Mouse (Mus musculus): ENCODE data around the gene Tmem150b. TPM values are rescaled to one million over a fixed set of nuclear protein-coding genes. Genes with fewer than 3 reads are reported as not detected.

Gene Tmem150b
- polyA plus RNA-seq, 1 experiment from 2014 or later, result 2.5 TPM

GRCm38 (mm10) chr7:4741672-4742481, 16.8 kb upstream of the Tmem150b start:
- Histone ChIP-seq H3K36me3 (ENCODE audit: inconsistent target) (peaks cover 20% of the 10 kb centered on the region; the same call in 1 of the 2 replicates), H3K27ac (peak overlapping the region; percentile 90), H3K4me3 (ENCODE audit: inconsistent target) (peak overlapping the region; percentile 95; the same call in 1 of the 2 replicates), H3K79me2 (ENCODE audit: inconsistent target) (no peaks in the 10 kb centered on the region)
- WGBS (ENCODE audit: missing documents), result 95% methylated on average over 21 of the region's 21 CpGs

DNA sequence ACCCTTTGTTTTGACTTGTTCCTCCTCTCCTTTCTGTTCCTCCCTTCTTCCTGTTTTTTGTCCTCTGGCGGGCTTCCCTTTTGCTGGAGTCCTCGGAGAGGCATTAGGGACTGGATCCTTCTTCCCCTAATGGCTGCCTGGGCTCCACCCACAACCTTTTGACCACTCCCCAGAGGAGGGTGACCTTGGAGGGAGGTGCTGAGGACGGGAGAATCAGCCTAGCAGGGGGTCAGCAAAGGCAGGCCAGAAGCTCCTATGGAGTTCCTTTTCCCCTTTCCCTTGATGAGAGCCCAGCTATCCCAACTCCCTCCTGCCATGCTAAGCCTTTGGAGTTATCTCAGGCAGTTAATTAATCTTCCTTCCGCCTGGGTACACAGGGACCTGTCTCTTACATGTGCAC, 16.1 kb upstream of the Tmem150b start:
- Histone ChIP-seq H3K4me3 (ENCODE audit: inconsistent target) (peak overlapping the region; percentile 95), H3K27ac (peak overlapping the region; percentile 90), H3K36me3 (ENCODE audit: inconsistent target) (peaks cover 16% of the 10 kb centered on the region; the same call in 1 of the 2 replicates), H3K79me2 (ENCODE audit: inconsistent target) (no peaks in the 10 kb centered on the region)
- 16% methylated on average over 4 of the region's 4 CpGs for WGBS (ENCODE audit: missing documents)

- no peaks in the 10 kb centered on the region for H3K79me2 ChIP-seq (ENCODE audit: inconsistent target)
- WGBS (ENCODE audit: missing documents), result under 1% methylated on average over 14 of the region's 14 CpGs
- H3K27ac ChIP-seq, result peak overlapping the region; percentile 90
- peak overlapping the region; percentile 95 for H3K4me3 ChIP-seq (ENCODE audit: inconsistent target)
- peaks cover 8% of the 10 kb centered on the region; the same call in 1 of the 2 replicates for H3K36me3 ChIP-seq (ENCODE audit: inconsistent target)
Measured at GRCm38 (mm10) chr7:4740309-4740727, 15.3 kb upstream of the Tmem150b start.

GRCm38 (mm10) chr7:4739544-4740275, 14.7 kb upstream of the Tmem150b start, which contains the start of gene Kmt5c:
Gene Kmt5c, plus strand, starts transcription at chr7:4740115.
- WGBS (ENCODE audit: missing documents), result under 1% methylated on average over 37 of the region's 44 CpGs
- H3K79me2 ChIP-seq (ENCODE audit: inconsistent target), result no peaks in the 10 kb centered on the region
- H3K4me3 ChIP-seq (ENCODE audit: inconsistent target), result peak within 1 kb of the TSS; percentile 95
- peak within 1 kb of the TSS; percentile 90 for H3K27ac ChIP-seq
- H3K36me3 ChIP-seq (ENCODE audit: inconsistent target), result peaks cover 7% of the 10 kb centered on the region; the same call in 1 of the 2 replicates

GRCm38 (mm10) chr7:4739041-4739543, 14.0 kb upstream of the Tmem150b start:
- peak overlapping the region; percentile 30 for H3K4me3 ChIP-seq (ENCODE audit: inconsistent target)
- H3K27ac ChIP-seq, result peak overlapping the region; percentile 34
- WGBS (ENCODE audit: missing documents), result 61% methylated on average over 10 of the region's 10 CpGs
- H3K79me2 ChIP-seq (ENCODE audit: inconsistent target), result no peaks in the 10 kb centered on the region
- H3K36me3 ChIP-seq (ENCODE audit: inconsistent target), result peaks cover 7% of the 10 kb centered on the region; the same call in 1 of the 2 replicates

GRCm38 (mm10) chr7:4732968-4733392, 7.9 kb upstream of the Tmem150b start:
- 79% methylated on average over 6 of the region's 6 CpGs for WGBS (ENCODE audit: missing documents)
- no peaks in the 10 kb centered on the region for H3K36me3 ChIP-seq (ENCODE audit: inconsistent target)
- H3K4me3 ChIP-seq (ENCODE audit: inconsistent target), result no peak overlapping the region
- no peaks in the 10 kb centered on the region for H3K79me2 ChIP-seq (ENCODE audit: inconsistent target)
- no peak overlapping the region for H3K27ac ChIP-seq

DNA sequence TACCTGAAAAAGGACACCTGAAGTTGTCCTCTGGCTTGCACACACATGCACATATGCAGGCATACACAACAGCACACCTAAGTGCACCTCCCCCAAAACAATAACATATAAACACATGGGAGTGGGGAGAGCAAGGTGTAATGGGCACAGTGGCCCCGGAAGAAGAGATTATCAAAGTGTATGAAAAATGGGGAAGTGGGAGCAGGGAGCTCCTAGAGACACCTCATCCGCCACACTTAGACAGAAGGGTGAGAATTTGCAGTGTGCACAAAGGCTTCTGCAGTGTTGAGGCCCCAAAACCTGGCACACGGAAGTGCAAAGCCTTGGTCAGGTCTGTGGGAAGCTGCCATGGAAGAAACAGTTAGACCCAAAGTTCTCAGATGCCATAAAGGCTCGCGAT, 6.0 kb upstream of the Tmem150b start:
- no peak overlapping the region for H3K4me3 ChIP-seq (ENCODE audit: inconsistent target)
- 38% methylated on average over 5 of the region's 5 CpGs for WGBS (ENCODE audit: missing documents)
- H3K27ac ChIP-seq, result no peak overlapping the region
- no peaks in the 10 kb centered on the region for H3K79me2 ChIP-seq (ENCODE audit: inconsistent target)
- H3K36me3 ChIP-seq (ENCODE audit: inconsistent target), result no peaks in the 10 kb centered on the region

DNA sequence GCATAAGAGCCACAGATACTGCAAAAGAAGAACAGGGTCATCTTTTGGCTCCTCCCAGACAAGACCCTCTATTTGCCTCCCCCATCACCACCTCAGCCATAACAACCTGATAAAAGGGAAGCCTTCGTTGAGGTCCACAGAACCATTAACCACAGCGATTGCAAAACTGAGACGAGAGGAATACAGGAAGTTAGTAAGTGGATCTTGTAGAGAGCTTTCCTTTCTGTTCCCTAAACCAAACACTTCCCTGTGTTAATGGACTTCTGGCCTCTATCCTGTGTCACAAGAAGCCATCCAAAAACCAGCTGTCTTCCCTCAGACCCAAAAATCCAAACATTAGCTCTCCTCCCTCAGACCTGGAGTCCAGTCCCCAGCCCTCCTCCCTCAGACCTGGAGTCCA, 690 bp downstream of the Tmem150b start:
- WGBS (ENCODE audit: missing documents), result 0% methylated on average over 3 of the region's 3 CpGs
- H3K4me3 ChIP-seq (ENCODE audit: inconsistent target), result peak overlapping the region; percentile 44; the same call in 1 of the 2 replicates
- H3K36me3 ChIP-seq (ENCODE audit: inconsistent target), result no peaks in the 10 kb centered on the region
- peak overlapping the region; percentile 84 for H3K27ac ChIP-seq
- no peaks in the 10 kb centered on the region for H3K79me2 ChIP-seq (ENCODE audit: inconsistent target)

GRCm38 (mm10) chr7:4723508-4723907, 1.5 kb downstream of the Tmem150b start:
- peak overlapping the region; percentile 44 for H3K4me3 ChIP-seq (ENCODE audit: inconsistent target)
- 13% methylated on average over 12 of the region's 12 CpGs for WGBS (ENCODE audit: missing documents)
- H3K36me3 ChIP-seq (ENCODE audit: inconsistent target), result no peaks in the 10 kb centered on the region
- H3K27ac ChIP-seq, result peak overlapping the region; percentile 84
- H3K79me2 ChIP-seq (ENCODE audit: inconsistent target), result no peaks in the 10 kb centered on the region

- 100% methylated on average over 3 of the region's 3 CpGs for WGBS (ENCODE audit: missing documents)
- Histone ChIP-seq H3K27ac (no peak overlapping the region), H3K79me2 (ENCODE audit: inconsistent target) (no peaks in the 10 kb centered on the region)
Measured at GRCm38 (mm10) chr7:4719276-4719675, 5.8 kb downstream of the Tmem150b start.

GRCm38 (mm10) chr7:4716955-4717354, 8.1 kb downstream of the Tmem150b start:
- no peaks in the 10 kb centered on the region for H3K79me2 ChIP-seq (ENCODE audit: inconsistent target)
- H3K4me3 ChIP-seq (ENCODE audit: inconsistent target), result no peak overlapping the region
- no peaks in the 10 kb centered on the region for H3K36me3 ChIP-seq (ENCODE audit: inconsistent target)
- 67% methylated on average over 5 of the region's 6 CpGs for WGBS (ENCODE audit: missing documents)
- H3K27ac ChIP-seq, result no peak overlapping the region

More at GRCm38 (mm10) chr7:4719276-4719675, 5.8 kb downstream of the Tmem150b start:
- Histone ChIP-seq H3K4me3 (ENCODE audit: inconsistent target) (no peak overlapping the region), H3K36me3 (ENCODE audit: inconsistent target) (no peaks in the 10 kb centered on the region)

DNA sequence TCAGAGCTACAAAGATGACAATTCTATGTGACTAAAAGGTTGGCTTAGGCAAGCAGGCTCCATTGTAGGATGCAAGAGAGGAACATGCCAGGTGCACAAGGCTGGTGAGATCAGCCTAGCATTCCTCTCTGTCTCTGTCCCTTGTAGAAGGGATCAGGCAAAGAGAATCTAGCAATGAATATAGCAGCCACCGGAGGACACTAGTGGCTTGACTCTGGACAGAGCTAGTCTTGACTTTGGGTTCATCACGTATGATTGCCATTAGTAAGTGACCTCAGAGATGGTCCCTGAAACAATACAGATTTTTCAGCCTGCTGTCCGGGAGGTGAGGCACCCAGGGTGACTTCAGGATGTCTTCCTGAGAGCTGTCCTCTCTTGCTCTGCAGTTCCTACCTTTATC, 12.5 kb downstream of the Tmem150b start:
- no peaks in the 10 kb centered on the region for H3K79me2 ChIP-seq (ENCODE audit: inconsistent target)
- no peak overlapping the region for H3K4me3 ChIP-seq (ENCODE audit: inconsistent target)
- no peaks in the 10 kb centered on the region for H3K36me3 ChIP-seq (ENCODE audit: inconsistent target)
- 94% methylated on average over 3 of the region's 3 CpGs for WGBS (ENCODE audit: missing documents)
- H3K27ac ChIP-seq, result no peak overlapping the region

- Histone ChIP-seq H3K4me3 (ENCODE audit: inconsistent target) (no peak overlapping the region), H3K27ac (no peak overlapping the region), H3K79me2 (ENCODE audit: inconsistent target) (no peaks in the 10 kb centered on the region), H3K36me3 (ENCODE audit: inconsistent target) (no peaks in the 10 kb centered on the region)
- WGBS (ENCODE audit: missing documents), result 47% methylated on average over 15 of the region's 18 CpGs
Measured at GRCm38 (mm10) chr7:4705098-4705497, 20.0 kb downstream of the Tmem150b start.

- WGBS (ENCODE audit: missing documents), result 92% methylated on average over 7 of the region's 7 CpGs
Measured at GRCm38 (mm10) chr7:4703195-4703594, 21.9 kb downstream of the Tmem150b start.

More at GRCm38 (mm10) chr7:4703195-4703594, 21.9 kb downstream of the Tmem150b start:
- no peaks in the 10 kb centered on the region for H3K36me3 ChIP-seq (ENCODE audit: inconsistent target)
- no peak overlapping the region for H3K27ac ChIP-seq
- no peaks in the 10 kb centered on the region for H3K79me2 ChIP-seq (ENCODE audit: inconsistent target)
- no peak overlapping the region for H3K4me3 ChIP-seq (ENCODE audit: inconsistent target)
